Mouse (Mus musculus) limb, embryonic 10.5 days (tissue): ENCODE results near the gene Ank3. TPM values are rescaled to one million over a fixed set of nuclear protein-coding genes. Genes with fewer than 3 reads are reported as not detected.
"Not testable (repeated sequence)": the region's sequence is repeated elsewhere in the genome, so short reads cannot be mapped to it uniquely, and the experiment has no call there.

Source experiments
- DNase-seq: peaks from one replicate; pipeline ENCODE4 v3.0.0-alpha.2; 2017; ENCODE audit warnings: low spot score
- H3K27ac ChIP-seq: fragments of 300-500 bp; sonication (generic); 2 replicates; pipeline ENCODE4 v1.5.1; 2016; ENCODE audit warnings: mild to moderate bottlenecking
- H3K27me3 ChIP-seq: fragments of 300-500 bp; sonication (generic); 2 replicates; pipeline ENCODE4 v1.6.1; 2016; ENCODE audit warnings: low read depth, mild to moderate bottlenecking; ENCODE audit not compliant: poor library complexity, severe bottlenecking
- H3K36me3 ChIP-seq: fragments of 300-500 bp; sonication (generic); 2 replicates; pipeline ENCODE4 v1.6.1; 2016; ENCODE audit warnings: mild to moderate bottlenecking, moderate library complexity
- H3K4me1 ChIP-seq: fragments of 300-500 bp; sonication (generic); 2 replicates; pipeline ENCODE4 v1.6.1; 2016
- H3K4me3 ChIP-seq: fragments of 300-500 bp; sonication (generic); 2 replicates; pipeline ENCODE4 v1.5.1; 2016; ENCODE audit warnings: mild to moderate bottlenecking, moderate library complexity
- H3K9me3 ChIP-seq: fragments of 300-500 bp; sonication (generic); replicated peaks from 2 replicates; pipeline ENCODE4 v1.6.1; 2016; ENCODE audit warnings: mild to moderate bottlenecking
- WGBS: fragments of 180-500 bp; shearing (Covaris S2); methylation state at CpG from one replicate; pipeline ENCODE4 v1.1.7; 2016; 5-methylcytosine and 5-hydroxymethylcytosine counted together
- polyA plus RNA-seq: library from polyadenylated mRNA; unstranded; fragments of >200 nt; fragmentation: Nextera tagmentation; extraction: Ambion mirVana; gene quantifications from 2 replicates; pipeline ENCODE4 v1.2.1, GENCODE M21; 2016

The Ank3 gene
- polyA plus RNA-seq, 1 experiment from 2014 or later: 26.1 TPM

GRCm38 (mm10) chr10:69890389-69890985 is 491.9 kb downstream of the Ank3 start:
- Histone ChIP-seq H3K9me3 (no peaks in the 10 kb centered on the region), H3K4me1 (no peaks in the 10 kb centered on the region), H3K4me3 (no peak overlapping the region), H3K27ac (no peak overlapping the region), H3K36me3 (0 out of 2 replicates have a peak, but pooled peaks cover 2% of the 10 kb centered on the region), H3K27me3 (no peaks in the 10 kb centered on the region)
- DNase-seq: no peak
- 87% methylated on average over 11 of the region's 11 CpGs for WGBS

GRCm38 (mm10) chr10:69892162-69892561 is 493.6 kb downstream of the Ank3 start:
- no peak overlapping the region for H3K4me3 ChIP-seq
- no peak for DNase-seq
- H3K36me3 ChIP-seq: 0 out of 2 replicates have a peak, but pooled peaks cover 2% of the 10 kb centered on the region
- no peak overlapping the region for H3K27ac ChIP-seq
- WGBS: 96% methylated on average over 18 of the region's 18 CpGs
- H3K27me3 ChIP-seq: no peaks in the 10 kb centered on the region
- H3K9me3 ChIP-seq: no peaks in the 10 kb centered on the region
- H3K4me1 ChIP-seq: no peaks in the 10 kb centered on the region

- no peak overlapping the region for H3K4me3 ChIP-seq
- H3K9me3 ChIP-seq: no peaks in the 10 kb centered on the region
- 72% methylated on average over 9 of the region's 9 CpGs for whole genome bisulfite sequencing
- no peaks in the 10 kb centered on the region for H3K27me3 ChIP-seq
- H3K36me3 ChIP-seq: 0 out of 2 replicates have a peak, but pooled peaks cover 2% of the 10 kb centered on the region
- H3K27ac ChIP-seq: no peak overlapping the region
- H3K4me1 ChIP-seq: no peaks in the 10 kb centered on the region
- no peak for DNase-seq
Measured at GRCm38 (mm10) chr10:69895606-69896005, 497.0 kb downstream of the Ank3 start.

GRCm38 (mm10) chr10:69897927-69898326 is 499.4 kb downstream of the Ank3 start:
- H3K27me3 ChIP-seq: no peaks in the 10 kb centered on the region
- DNase-seq: no peak
- no peaks in the 10 kb centered on the region for H3K4me1 ChIP-seq
- H3K9me3 ChIP-seq: no peaks in the 10 kb centered on the region
- 93% methylated on average over 5 of the region's 5 CpGs for WGBS
- no peak overlapping the region for H3K27ac ChIP-seq
- H3K4me3 ChIP-seq: no peak overlapping the region
- 0 out of 2 replicates have a peak, but pooled peaks cover 2% of the 10 kb centered on the region for H3K36me3 ChIP-seq

GRCm38 (mm10) chr10:69898821-69899220 is 500.2 kb downstream of the Ank3 start:
- Histone ChIP-seq H3K9me3 (no peaks in the 10 kb centered on the region), H3K36me3 (0 out of 2 replicates have a peak, but pooled peaks cover 2% of the 10 kb centered on the region), H3K4me3 (no peak overlapping the region), H3K4me1 (no peaks in the 10 kb centered on the region), H3K27me3 (no peaks in the 10 kb centered on the region), H3K27ac (no peak overlapping the region)
- DNase-seq: no peak
- 94% methylated on average over 8 of the region's 8 CpGs for WGBS

- no peak for DNase-seq
- no peaks in the 10 kb centered on the region for H3K36me3 ChIP-seq
- no peaks in the 10 kb centered on the region for H3K9me3 ChIP-seq
- H3K4me1 ChIP-seq: no peaks in the 10 kb centered on the region
- H3K27ac ChIP-seq: no peak overlapping the region
- H3K4me3 ChIP-seq: no peak overlapping the region
- H3K27me3 ChIP-seq: no peaks in the 10 kb centered on the region
- 85% methylated on average over 3 of the region's 3 CpGs for WGBS
Measured at GRCm38 (mm10) chr10:69899788-69900187, 501.2 kb downstream of the Ank3 start.

- 78% methylated on average over 6 of the region's 6 CpGs for WGBS
- Histone ChIP-seq H3K9me3 (no peaks in the 10 kb centered on the region), H3K36me3 (no peaks in the 10 kb centered on the region), H3K4me1 (no peaks in the 10 kb centered on the region), H3K27me3 (no peaks in the 10 kb centered on the region), H3K27ac (no peak overlapping the region), H3K4me3 (no peak overlapping the region)
- no peak for DNase-seq
Measured at GRCm38 (mm10) chr10:69902024-69902423, 503.5 kb downstream of the Ank3 start.

GRCm38 (mm10) chr10:69904321-69904720 is 505.7 kb downstream of the Ank3 start:
- 56% methylated on average over 10 of the region's 10 CpGs for WGBS
- no peak for DNase-seq
- Histone ChIP-seq H3K9me3 (no peaks in the 10 kb centered on the region), H3K27ac (no peak overlapping the region), H3K27me3 (no peaks in the 10 kb centered on the region), H3K36me3 (no peaks in the 10 kb centered on the region), H3K4me1 (no peaks in the 10 kb centered on the region), H3K4me3 (no peak overlapping the region)

- Histone ChIP-seq H3K36me3 (no peaks in the 10 kb centered on the region), H3K4me1 (no peaks in the 10 kb centered on the region), H3K27me3 (no peaks in the 10 kb centered on the region), H3K9me3 (no peaks in the 10 kb centered on the region), H3K4me3 (no peak overlapping the region), H3K27ac (no peak overlapping the region)
- 57% methylated on average over 12 of the region's 12 CpGs for WGBS
- no peak for DNase-seq
Measured at GRCm38 (mm10) chr10:69907795-69908764, 509.5 kb downstream of the Ank3 start.

- no peak for DNase-seq
- Histone ChIP-seq H3K4me3 (no peak overlapping the region), H3K36me3 (no peaks in the 10 kb centered on the region), H3K9me3 (no peaks in the 10 kb centered on the region), H3K27me3 (no peaks in the 10 kb centered on the region), H3K4me1 (peaks cover 13% of the 10 kb centered on the region), H3K27ac (no peak overlapping the region)
- WGBS: 93% methylated on average over 4 of the region's 4 CpGs
Measured at GRCm38 (mm10) chr10:69909856-69910255, 511.3 kb downstream of the Ank3 start.

GRCm38 (mm10) chr10:69910304-69910703 is 511.7 kb downstream of the Ank3 start:
- not testable (repeated sequence) for H3K27me3 ChIP-seq, DNase-seq, H3K36me3 ChIP-seq, H3K9me3 ChIP-seq, H3K4me3 ChIP-seq, H3K27ac ChIP-seq
- 12% methylated on average over 5 of the region's 6 CpGs for WGBS
- H3K4me1 ChIP-seq: peaks cover 13% of the 10 kb centered on the region

- not testable (repeated sequence) for H3K9me3 ChIP-seq, H3K27me3 ChIP-seq, DNase-seq, H3K4me3 ChIP-seq, H3K36me3 ChIP-seq, H3K27ac ChIP-seq
- WGBS: 40% methylated on average over 5 of the region's 7 CpGs
- H3K4me1 ChIP-seq: peaks cover 17% of the 10 kb centered on the region
Measured at GRCm38 (mm10) chr10:69910726-69911125, 512.2 kb downstream of the Ank3 start.

- H3K9me3 ChIP-seq: no peaks in the 10 kb centered on the region
- no peak overlapping the region for H3K27ac ChIP-seq
- H3K27me3 ChIP-seq: no peaks in the 10 kb centered on the region
- no peak for DNase-seq
- H3K36me3 ChIP-seq: no peaks in the 10 kb centered on the region
- peaks cover 17% of the 10 kb centered on the region for H3K4me1 ChIP-seq
- H3K4me3 ChIP-seq: no peak overlapping the region
- WGBS: 75% methylated on average over 3 of the region's 3 CpGs
Measured at GRCm38 (mm10) chr10:69915566-69915965, 517.0 kb downstream of the Ank3 start.
